In the genomic region with DNA sequence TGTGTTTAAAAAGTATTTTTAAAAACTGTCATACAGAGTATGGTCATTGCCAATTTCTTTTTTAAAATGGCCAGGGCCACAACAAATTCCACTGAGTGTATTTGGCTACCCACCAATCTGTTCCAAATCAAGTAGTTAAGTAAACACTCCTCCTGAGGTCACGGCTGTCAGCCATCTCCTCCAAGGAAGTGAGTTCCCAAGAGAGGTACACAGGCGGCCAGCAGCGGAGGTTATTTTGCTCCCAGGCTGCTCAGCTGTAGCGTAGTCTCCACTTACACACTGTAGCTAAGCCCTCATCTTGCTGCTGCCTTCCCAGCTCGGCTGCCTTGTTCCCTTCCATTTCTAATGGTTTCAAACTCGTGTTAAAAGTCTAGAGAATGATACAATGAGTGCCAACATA, we compare ENCODE assay signal across 11 mouse cellular contexts. TPM values are rescaled to one million over a fixed set of nuclear protein-coding genes. Genes with fewer than 3 reads are reported as not detected.
DNase-seq lines count a peak whose midpoint lies in the region; ATAC-seq lines count a peak whose summit lies in the region.
"Had no signal": no experiment of that assay in that cellular context is flagged by ENCODE, and none has a peak within 500 bp of the region (broad histone marks: within the 10 kb centered on the region; RNA-seq: fewer than 3 reads in every experiment).

No protein-coding gene starts in this region.

- H3K36me3 ChIP-seq in limb, embryonic 13.5 days, result no peaks in the 10 kb centered on the region
- H3K36me3 ChIP-seq in limb, embryonic 10.5 days, result 0 out of 2 replicates have a peak, but pooled peaks cover 8% of the 10 kb centered on the region
- peaks cover 40% of the 10 kb centered on the region for H3K36me3 ChIP-seq in heart, embryonic 13.5 days
- no peaks in the 10 kb centered on the region for H3K36me3 ChIP-seq in stomach, embryonic 16.5 days (ENCODE audit: control insufficient read depth, insufficient read depth, low read length)

- no peak overlapping the region for H3K9ac ChIP-seq in limb, embryonic 13.5 days
- peak overlapping the region; percentile 5; the same call in 1 of the 2 replicates for H3K9ac ChIP-seq in heart, embryonic 13.5 days
- H3K9ac ChIP-seq in stomach, embryonic 16.5 days (ENCODE audit: low read length), result no peak overlapping the region
- H3K9ac ChIP-seq: embryonic facial prominence, embryonic 13.5 days had no signal

- peak; percentile 37; the same call in 1 of the 2 replicates for ATAC-seq in limb, embryonic 13.5 days (ENCODE audit: low FRiP score, low read depth)
- no peak for ATAC-seq in heart, embryonic 13.5 days (ENCODE audit: extremely low read depth, insufficient number of reproducible peaks, low FRiP score, low TSS enrichment)
- ATAC-seq in stomach, embryonic 16.5 days (ENCODE audit: insufficient read depth, low FRiP score), result peak; percentile 73
- no peak for ATAC-seq in megakaryocyte progenitor cell, adult 5-6 weeks (replicated peaks; ENCODE audit: poor library complexity)
- no peak for ATAC-seq in inflammation-experienced regulatory T-cells, adult 6 months
- ATAC-seq: hindbrain, postnatal 0 days had no signal

- H3K4me2 ChIP-seq in limb, embryonic 13.5 days (replicated peaks), result no peak overlapping the region
- H3K4me2 ChIP-seq in heart, embryonic 13.5 days, result no peak overlapping the region
- no peak overlapping the region for H3K4me2 ChIP-seq in stomach, embryonic 16.5 days (ENCODE audit: low read depth, low read length)
- H3K4me2 ChIP-seq: embryonic facial prominence, embryonic 13.5 days had no signal

- H3K27me3 ChIP-seq in limb, embryonic 13.5 days, result no peaks in the 10 kb centered on the region
- H3K27me3 ChIP-seq in limb, embryonic 10.5 days (ENCODE audit: low read depth, poor library complexity, severe bottlenecking), result no peaks in the 10 kb centered on the region
- no peaks in the 10 kb centered on the region for H3K27me3 ChIP-seq in heart, embryonic 13.5 days (replicated peaks)
- no peaks in the 10 kb centered on the region for H3K27me3 ChIP-seq in stomach, embryonic 16.5 days (ENCODE audit: control insufficient read depth, insufficient read depth, low read length)
- H3K27me3 ChIP-seq: embryonic facial prominence, embryonic 13.5 days had no signal

- no peaks in the 10 kb centered on the region for H3K9me3 ChIP-seq in limb, embryonic 13.5 days
- no peaks in the 10 kb centered on the region for H3K9me3 ChIP-seq in limb, embryonic 10.5 days (replicated peaks)
- no peaks in the 10 kb centered on the region for H3K9me3 ChIP-seq in heart, embryonic 13.5 days
- H3K9me3 ChIP-seq in stomach, embryonic 16.5 days (replicated peaks; ENCODE audit: control insufficient read depth, low read length), result no peaks in the 10 kb centered on the region
- H3K9me3 ChIP-seq: embryonic facial prominence, embryonic 13.5 days; midbrain, embryonic 10.5 days had no signal

- DNase-seq in limb, embryonic 10.5 days (ENCODE audit: low spot score), result no peak
- peak; percentile 74 for DNase-seq in kidney, postnatal 14 days
- no peak for DNase-seq in right cerebral cortex, adult 18-20 months

- WGBS in limb, embryonic 13.5 days, result 39% methylated on average over 6 of the region's 6 CpGs
- 56% methylated on average over 6 of the region's 6 CpGs for WGBS in limb, embryonic 10.5 days
- WGBS in heart, embryonic 13.5 days, result 22% methylated on average over 6 of the region's 6 CpGs
- WGBS in stomach, embryonic 16.5 days, result 21% methylated on average over 6 of the region's 6 CpGs

- H3K4me1 ChIP-seq in limb, embryonic 13.5 days, result peaks cover 21% of the 10 kb centered on the region
- H3K4me1 ChIP-seq in limb, embryonic 10.5 days, result peaks cover 7% of the 10 kb centered on the region; the same call in 1 of the 2 replicates
- peaks cover 87% of the 10 kb centered on the region for H3K4me1 ChIP-seq in heart, embryonic 13.5 days
- peaks cover 44% of the 10 kb centered on the region for H3K4me1 ChIP-seq in stomach, embryonic 16.5 days (ENCODE audit: control insufficient read depth, insufficient read depth, low read length)
- H3K4me1 ChIP-seq: midbrain, embryonic 10.5 days had no signal

- no peak overlapping the region for H3K4me3 ChIP-seq in limb, embryonic 13.5 days
- no peak overlapping the region for H3K4me3 ChIP-seq in limb, embryonic 10.5 days
- no peak overlapping the region for H3K4me3 ChIP-seq in heart, embryonic 13.5 days
- H3K4me3 ChIP-seq in stomach, embryonic 16.5 days (replicated peaks; ENCODE audit: low read length), result no peak overlapping the region
- H3K4me3 ChIP-seq: embryonic facial prominence, embryonic 13.5 days; midbrain, embryonic 10.5 days had no signal

- no peak overlapping the region for H3K27ac ChIP-seq in limb, embryonic 13.5 days
- no peak overlapping the region for H3K27ac ChIP-seq in limb, embryonic 10.5 days
- H3K27ac ChIP-seq in heart, embryonic 13.5 days (replicated peaks), result peak overlapping the region; percentile 97
- H3K27ac ChIP-seq in stomach, embryonic 16.5 days (ENCODE audit: low read length), result peak overlapping the region; percentile 78
- H3K27ac ChIP-seq: embryonic facial prominence, embryonic 13.5 days; hindbrain, postnatal 0 days; midbrain, embryonic 10.5 days had no signal

RNA-seq across cellular contexts. Expression of a gene that starts 51.5 kb away (rescaled TPM):
- 40.4 and 47.4 TPM in 2 replicates for polyA plus RNA-seq in limb, embryonic 13.5 days (2015; fragmentation: Nextera tagmentation; extraction: Ambion mirVana)
- polyA plus RNA-seq in limb, embryonic 10.5 days (2016; fragmentation: Nextera tagmentation; extraction: Ambion mirVana), result 25.3 and 27.5 TPM in 2 replicates
- 164 and 183 TPM in 2 replicates for polyA plus RNA-seq in heart, embryonic 13.5 days (2015; fragmentation: Nextera tagmentation; extraction: Ambion mirVana)
- polyA plus RNA-seq in stomach, embryonic 16.5 days (2015; fragmentation: Nextera tagmentation; extraction: Ambion mirVana), result 46.5 and 55.0 TPM in 2 replicates
- total RNA-seq in megakaryocyte progenitor cell, adult 5-6 weeks (2015), result 22.8 and 24.8 TPM in 2 replicates
- 28.6 and 30.1 TPM in 2 replicates for total RNA-seq in megakaryocyte progenitor cell, adult 5-6 weeks (2017)
- 10 to 100 TPM in 1 of 3 experiments, 1 to 10 TPM in 2; 2.9 to 16.2 (median 3.9) TPM for polyA plus RNA-seq in inflammation-experienced regulatory T-cells, adult 6 months (2017; shearing (Covaris generic))

Comparison
In these comparisons a context has a peak if more than half of its experiments do, and no peak if none do; other contexts are left out.
1. ATAC-seq: peak in limb, embryonic 13.5 days (single experiment) and stomach, embryonic 16.5 days (single experiment); none in heart, embryonic 13.5 days (single experiment), megakaryocyte progenitor cell, adult 5-6 weeks (single experiment) and inflammation-experienced regulatory T-cells, adult 6 months (single experiment).
2. H3K27ac ChIP-seq: peak in heart, embryonic 13.5 days (single experiment) and stomach, embryonic 16.5 days (single experiment); none in limb, embryonic 13.5 days (single experiment) and limb, embryonic 10.5 days (single experiment).